Mouse (Mus musculus) erythroblast, embryonic 14.5 days (primary cell): ENCODE data around the gene Tjp1. TPM values are rescaled to one million over a fixed set of nuclear protein-coding genes. Genes with fewer than 3 reads are reported as not detected.

Experiments
- H3K27me3 ChIP-seq: 2 replicates; pipeline ENCODE4 v1.6.1; 2012; ENCODE audit warnings: inconsistent platforms; ENCODE audit not compliant: control insufficient read depth
- H3K36me3 ChIP-seq: 2 replicates; pipeline ENCODE4 v1.6.1; 2012; ENCODE audit warnings: mild to moderate bottlenecking, inconsistent platforms; ENCODE audit not compliant: control insufficient read depth
- H3K4me1 ChIP-seq: 2 replicates; pipeline ENCODE4 v1.6.1; 2012; ENCODE audit warnings: inconsistent platforms; ENCODE audit not compliant: control insufficient read depth
- H3K4me3 ChIP-seq: replicated peaks from 2 replicates; pipeline ENCODE3; 2012; ENCODE audit warnings: moderate library complexity, mild to moderate bottlenecking, inconsistent platforms
- H3K9me3 ChIP-seq: 2 replicates; pipeline ENCODE4 v1.6.1; 2012; ENCODE audit warnings: low read length, inconsistent platforms, mixed read lengths; ENCODE audit not compliant: control insufficient read depth
- GATA1 ChIP-seq: IDR thresholded peaks from 2 replicates; pipeline ENCODE4 v1.6.1; 2012; ENCODE audit warnings: low read length, inconsistent platforms, mixed read lengths
- TAL1 ChIP-seq: IDR thresholded peaks from 3 replicates; pipeline ENCODE4 v1.6.1; 2012; ENCODE audit warnings: low read length, inconsistent platforms, mixed read lengths
- polyA plus RNA-seq: library from polyadenylated mRNA; stranded (reverse); fragments of >175 nt; gene quantifications from 2 replicates; pipeline ENCODE4 v1.2.3, GENCODE M21; 2012

The Tjp1 gene
- polyA plus RNA-seq, 1 experiment, result 0.04 TPM

DNA sequence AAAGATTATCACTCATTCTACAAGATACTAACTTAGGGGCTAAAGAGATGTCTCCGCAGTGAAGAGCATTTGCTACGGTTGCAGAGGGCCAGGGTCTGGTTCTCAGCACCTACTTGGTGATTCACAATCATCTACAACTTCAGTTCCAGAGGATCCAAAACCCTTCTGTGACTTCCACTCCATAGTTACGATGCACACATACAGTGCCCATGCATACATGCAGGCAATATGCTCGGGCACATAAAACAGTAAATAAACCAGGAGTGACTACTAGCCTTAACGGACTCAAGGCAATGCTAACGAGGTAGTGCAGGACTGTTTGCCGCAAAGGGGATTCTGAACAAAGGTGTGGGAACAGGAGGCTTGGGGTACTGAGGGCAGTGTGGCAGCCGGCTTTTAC is 7.0 kb downstream of the Tjp1 start:
- Histone ChIP-seq H3K4me1 (no peaks in the 10 kb centered on the region), H3K27me3 (peaks cover 3% of the 10 kb centered on the region; the same call in 1 of the 2 replicates), H3K9me3 (no peaks in the 10 kb centered on the region), H3K4me3 (no peak overlapping the region), H3K36me3 (no peaks in the 10 kb centered on the region)
- TF ChIP-seq GATA1 (no peak), TAL1 (no peak)

DNA sequence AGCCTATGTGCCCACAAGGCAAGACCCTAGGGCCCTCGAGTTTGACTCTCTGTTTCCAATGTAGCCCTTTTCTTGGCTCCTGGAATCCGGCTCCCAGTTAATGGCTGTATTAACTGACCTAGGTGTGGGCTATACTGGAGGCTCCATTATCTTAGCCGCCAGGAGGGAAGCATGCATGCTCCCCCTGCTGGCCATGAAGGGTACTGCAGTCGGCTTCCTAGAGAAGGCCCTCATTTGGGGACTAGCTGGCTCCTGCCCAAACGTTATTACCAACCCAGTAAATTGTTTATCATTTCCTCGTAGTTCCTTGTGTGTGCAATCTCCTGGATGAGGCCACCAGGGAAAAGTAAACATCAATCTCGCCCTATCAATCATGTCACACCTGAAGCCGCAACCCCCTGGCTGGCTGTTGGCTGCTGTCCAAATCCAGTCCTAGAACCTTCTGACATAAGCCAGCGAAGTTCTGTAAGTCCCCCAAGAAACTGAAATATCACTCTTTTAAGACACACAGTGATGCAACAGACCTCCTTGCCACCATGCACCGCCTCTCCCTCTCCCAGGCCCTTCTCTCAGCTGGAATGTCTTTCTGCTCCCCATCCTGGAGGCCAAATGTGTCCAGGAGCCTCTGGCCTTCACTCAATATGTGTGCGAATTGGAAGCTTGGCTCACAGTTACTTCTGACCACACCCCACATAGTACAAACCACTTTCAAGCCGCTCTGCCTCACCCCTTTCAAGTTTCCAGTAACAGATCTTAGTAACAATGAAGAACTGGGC is 7.6 kb downstream of the Tjp1 start:
- H3K27me3 ChIP-seq, result peaks cover under 1% of the 10 kb centered on the region; the same call in 1 of the 2 replicates
- no peak overlapping the region for H3K4me3 ChIP-seq

GRCm38 (mm10) chr7:65516903-65517302 is 10.7 kb downstream of the Tjp1 start:
- H3K9me3 ChIP-seq, result no peaks in the 10 kb centered on the region
- H3K27me3 ChIP-seq, result no peaks in the 10 kb centered on the region
- no peak overlapping the region for H3K4me3 ChIP-seq
- no peaks in the 10 kb centered on the region for H3K36me3 ChIP-seq
- no peaks in the 10 kb centered on the region for H3K4me1 ChIP-seq
- no peak for TF ChIP-seq TAL1
- no peak for TF ChIP-seq GATA1

More for the DNA sequence above, 7.6 kb downstream of the Tjp1 start:
- H3K36me3 ChIP-seq, result no peaks in the 10 kb centered on the region
- TF ChIP-seq TAL1 (no peak), GATA1 (no peak)
- no peaks in the 10 kb centered on the region for H3K4me1 ChIP-seq
- H3K9me3 ChIP-seq, result no peaks in the 10 kb centered on the region

GRCm38 (mm10) chr7:65513451-65514179 is 14.0 kb downstream of the Tjp1 start:
- no peaks in the 10 kb centered on the region for H3K36me3 ChIP-seq
- H3K9me3 ChIP-seq, result no peaks in the 10 kb centered on the region
- H3K4me1 ChIP-seq, result no peaks in the 10 kb centered on the region
- TF ChIP-seq TAL1 (no peak), GATA1 (no peak)
- no peak overlapping the region for H3K4me3 ChIP-seq
- no peaks in the 10 kb centered on the region for H3K27me3 ChIP-seq

DNA sequence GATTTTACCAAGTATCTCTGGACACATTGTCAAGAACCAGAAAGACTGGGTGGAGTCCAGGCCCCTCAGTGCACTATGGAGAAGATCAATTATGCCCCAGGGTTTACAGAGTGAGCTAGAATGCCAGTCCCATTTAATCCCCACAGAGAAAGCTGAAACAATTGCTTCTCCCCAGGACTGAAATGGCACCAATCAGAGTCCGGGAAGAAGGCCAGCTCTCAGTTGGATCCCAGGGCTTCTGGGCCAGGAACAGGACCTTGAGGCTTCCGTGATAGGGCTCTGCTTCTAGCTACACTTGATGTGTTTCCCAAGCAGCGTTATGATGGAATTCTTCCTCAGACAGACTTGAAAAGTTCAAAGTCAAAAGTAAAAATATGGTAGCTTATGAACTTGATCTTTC is 18.2 kb downstream of the Tjp1 start:
- Histone ChIP-seq H3K9me3 (no peaks in the 10 kb centered on the region), H3K4me3 (no peak overlapping the region), H3K27me3 (no peaks in the 10 kb centered on the region), H3K36me3 (no peaks in the 10 kb centered on the region), H3K4me1 (no peaks in the 10 kb centered on the region)
- TF ChIP-seq TAL1 (no peak), GATA1 (no peak)

GRCm38 (mm10) chr7:65507341-65507740 is 20.2 kb downstream of the Tjp1 start:
- H3K27me3 ChIP-seq, result no peaks in the 10 kb centered on the region
- H3K4me3 ChIP-seq, result no peak overlapping the region
- no peaks in the 10 kb centered on the region for H3K36me3 ChIP-seq
- H3K4me1 ChIP-seq, result no peaks in the 10 kb centered on the region
- H3K9me3 ChIP-seq, result no peaks in the 10 kb centered on the region
- TF ChIP-seq GATA1, result no peak
- TF ChIP-seq TAL1, result no peak

GRCm38 (mm10) chr7:65502486-65503322 is 24.9 kb downstream of the Tjp1 start:
- Histone ChIP-seq H3K36me3 (no peaks in the 10 kb centered on the region), H3K4me1 (no peaks in the 10 kb centered on the region), H3K4me3 (no peak overlapping the region), H3K9me3 (peaks cover 2% of the 10 kb centered on the region; the same call in 1 of the 2 replicates), H3K27me3 (no peaks in the 10 kb centered on the region)
- no peak for TF ChIP-seq TAL1
- no peak for TF ChIP-seq GATA1

DNA sequence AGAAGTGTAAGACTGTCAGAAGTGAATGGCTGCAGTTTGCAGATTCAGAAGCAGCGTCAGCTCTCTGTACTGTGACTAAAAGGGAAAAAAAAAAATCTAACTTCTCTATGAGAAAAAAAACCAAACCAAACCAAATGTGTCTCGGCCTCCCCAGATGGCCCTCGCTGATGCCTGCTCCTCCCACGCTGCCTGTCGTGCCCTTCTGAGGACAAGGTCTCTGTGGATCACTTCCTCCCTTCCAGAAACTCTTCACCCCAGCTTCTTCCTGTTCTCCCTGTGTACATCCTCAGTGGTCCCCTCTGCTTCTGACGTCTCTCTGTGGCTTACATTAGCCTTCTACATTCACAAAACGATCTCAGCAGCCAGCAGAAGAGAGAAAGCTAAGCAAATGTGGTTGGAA is 26.8 kb downstream of the Tjp1 start:
- H3K36me3 ChIP-seq, result no peaks in the 10 kb centered on the region
- peaks cover 2% of the 10 kb centered on the region; the same call in 1 of the 2 replicates for H3K9me3 ChIP-seq
- H3K4me1 ChIP-seq, result no peaks in the 10 kb centered on the region
- TF ChIP-seq TAL1, result no peak
- no peak for TF ChIP-seq GATA1
- no peak overlapping the region for H3K4me3 ChIP-seq
- no peaks in the 10 kb centered on the region for H3K27me3 ChIP-seq
